8 mouse cellular contexts compared by ENCODE assay signal in genomic region chr17:56763741-56764250, GRCm38 (mm10). TPM values are rescaled to one million over a fixed set of nuclear protein-coding genes. Genes with fewer than 3 reads are reported as not detected.
DNase-seq lines count a peak whose midpoint lies in the region; ATAC-seq and TF ChIP-seq lines count a peak whose summit lies in the region.

No protein-coding gene starts in this region.

- peak overlapping the region; percentile 87 for H3K9ac ChIP-seq in liver, embryonic 13.5 days

- no peak for TF ChIP-seq CTCF in cerebellum, adult 2 months (IDR thresholded peaks at IDR 0.05; ENCODE audit: borderline replicate concordance, insufficient read depth, low read depth, low read length)
- TF ChIP-seq CTCF in thymus, adult 2 months (IDR thresholded peaks at IDR 0.05; ENCODE audit: borderline replicate concordance, control insufficient read depth, extremely low read depth, insufficient read depth, low read length, poor library complexity) = no peak

- H3K4me3 ChIP-seq in cerebellum, adult 2 months (replicated peaks; ENCODE audit: insufficient read depth, low read depth, low read length) = peak overlapping the region; percentile 96
- peak overlapping the region; percentile 70; the same call in 1 of the 2 replicates for H3K4me3 ChIP-seq in thymus, adult 2 months (ENCODE audit: control insufficient read depth, insufficient read depth, low read length)
- peak overlapping the region; percentile 78 for H3K4me3 ChIP-seq in liver, embryonic 13.5 days (replicated peaks)

- H3K36me3 ChIP-seq in thymus, adult 2 months (ENCODE audit: control insufficient read depth, insufficient read depth, low read length) = no peaks in the 10 kb centered on the region
- peaks cover 26% of the 10 kb centered on the region for H3K36me3 ChIP-seq in liver, embryonic 13.5 days

- no peaks in the 10 kb centered on the region for H3K9me3 ChIP-seq in liver, embryonic 13.5 days (replicated peaks)

- peak in 1 of 2 experiments; percentile 33 for DNase-seq in cerebellum, adult 2 months
- no peak for DNase-seq in thymus, adult 2 months
- no peak for DNase-seq in thymus, postnatal 36 days
- no peak for DNase-seq in liver, embryonic 13.5 days
- DNase-seq in ovary, postnatal 36 days (ENCODE audit: low spot score) = no peak
- no peak for DNase-seq in embryo, embryonic 10.5 days (ENCODE audit: low spot score)
- no peak for DNase-seq in lung, postnatal 25 days (ENCODE audit: low spot score)

- no peaks in the 10 kb centered on the region for H3K27me3 ChIP-seq in cerebellum, adult 2 months (ENCODE audit: control insufficient read depth, insufficient read depth, low read length)
- no peaks in the 10 kb centered on the region for H3K27me3 ChIP-seq in thymus, adult 2 months (ENCODE audit: control insufficient read depth, insufficient read depth, low read length)
- H3K27me3 ChIP-seq in liver, embryonic 13.5 days = peaks cover 8% of the 10 kb centered on the region

- ATAC-seq in cerebellum, adult (ENCODE audit: insufficient number of reproducible peaks, low FRiP score, low TSS enrichment) = no peak
- ATAC-seq in liver, embryonic 13.5 days (ENCODE audit: low read depth) = no peak

- WGBS in cerebellum, adult 2 months = 73% methylated on average over 8 of the region's 8 CpGs
- WGBS in thymus, adult 2 months = 82% methylated on average over 8 of the region's 8 CpGs
- 53% methylated on average over 8 of the region's 8 CpGs for WGBS in liver, embryonic 13.5 days (ENCODE audit: insufficient replicate concordance)

- H3K4me1 ChIP-seq in cerebellum, adult 2 months (ENCODE audit: control insufficient read depth, insufficient read depth, low read length) = peaks cover 15% of the 10 kb centered on the region
- H3K4me1 ChIP-seq in thymus, adult 2 months (replicated peaks; ENCODE audit: control insufficient read depth, insufficient read depth, low read length) = peaks cover 31% of the 10 kb centered on the region
- H3K4me1 ChIP-seq in liver, embryonic 13.5 days (replicated peaks) = peaks cover 59% of the 10 kb centered on the region

- no peak overlapping the region for H3K27ac ChIP-seq in cerebellum, adult 2 months (ENCODE audit: insufficient read depth, low read length)
- H3K27ac ChIP-seq in thymus, adult 2 months (ENCODE audit: control insufficient read depth, insufficient read depth, low read length) = peak overlapping the region; percentile 76; the same call in 1 of the 2 replicates
- H3K27ac ChIP-seq in liver, embryonic 13.5 days = peak overlapping the region; percentile 96

- no peak for TF ChIP-seq POLR2A in cerebellum, adult 2 months (IDR thresholded peaks at IDR 0.05; ENCODE audit: borderline replicate concordance, insufficient read depth, low read length)
- no peak for TF ChIP-seq POLR2A in thymus, adult 2 months (IDR thresholded peaks at IDR 0.05; ENCODE audit: control insufficient read depth, extremely low read depth, insufficient read depth, low read length, poor library complexity)

- peak overlapping the region; percentile 85 for H3K4me2 ChIP-seq in liver, embryonic 13.5 days

RNA-seq across cellular contexts. Expression of gene Dus3l, which starts 0.8 kb away (rescaled TPM):
- polyA plus RNA-seq in cerebellum, adult 2 months (2012; rRNA removed) = 168 and 169 TPM in 2 replicates
- polyA plus RNA-seq in thymus, adult 2 months (2012; rRNA removed) = 142 and 157 TPM in 2 replicates
- polyA plus RNA-seq in liver, embryonic 13.5 days (2015; fragmentation: Nextera tagmentation; extraction: Ambion mirVana) = 17.2 and 17.5 TPM in 2 replicates

RNA-seq across cellular contexts. Expression of gene Prr22, which starts 6.3 kb away (rescaled TPM):
- 3.0 and 3.5 TPM in 2 replicates for polyA plus RNA-seq in cerebellum, adult 2 months (2012; rRNA removed)
- 4.1 and 4.5 TPM in 2 replicates for polyA plus RNA-seq in thymus, adult 2 months (2012; rRNA removed)
- 0.45 and 0.61 TPM in 2 replicates for polyA plus RNA-seq in liver, embryonic 13.5 days (2015; fragmentation: Nextera tagmentation; extraction: Ambion mirVana)

RNA-seq across cellular contexts. Expression of gene Nrtn, which starts 6.5 kb away (rescaled TPM):
- polyA plus RNA-seq in cerebellum, adult 2 months (2012; rRNA removed) = 7.2 and 9.3 TPM in 2 replicates
- polyA plus RNA-seq in thymus, adult 2 months (2012; rRNA removed) = 37.6 and 44.4 TPM in 2 replicates
- polyA plus RNA-seq in liver, embryonic 13.5 days (2015; fragmentation: Nextera tagmentation; extraction: Ambion mirVana) = 1.00 and 1.0 TPM in 2 replicates

RNA-seq across cellular contexts. Expression of gene Vmac, which starts 46.0 kb away (rescaled TPM):
- polyA plus RNA-seq in cerebellum, adult 2 months (2012; rRNA removed) = 17.0 and 18.2 TPM in 2 replicates
- 52.3 and 58.9 TPM in 2 replicates for polyA plus RNA-seq in thymus, adult 2 months (2012; rRNA removed)
- 2.6 and 3.2 TPM in 2 replicates for polyA plus RNA-seq in liver, embryonic 13.5 days (2015; fragmentation: Nextera tagmentation; extraction: Ambion mirVana)

RNA-seq across cellular contexts. Expression of gene Ndufa11, which starts 46.2 kb away (rescaled TPM):
- 518 and 557 TPM in 2 replicates for polyA plus RNA-seq in cerebellum, adult 2 months (2012; rRNA removed)
- polyA plus RNA-seq in thymus, adult 2 months (2012; rRNA removed) = 601 and 855 TPM in 2 replicates
- polyA plus RNA-seq in liver, embryonic 13.5 days (2015; fragmentation: Nextera tagmentation; extraction: Ambion mirVana) = 229 and 268 TPM in 2 replicates
